11 mouse cellular contexts compared by ENCODE assay signal in genomic region chr4:154401982-154402932, GRCm38 (mm10).
DNase-seq lines count a peak whose midpoint lies in the region; ATAC-seq and TF ChIP-seq lines count a peak whose summit lies in the region.
"Had no signal": no experiment of that assay in that cellular context is flagged by ENCODE, and none has a peak within 500 bp of the region (broad histone marks: within the 10 kb centered on the region; RNA-seq: fewer than 3 reads in every experiment).

No protein-coding gene starts in this region.

- no peak overlapping the region; the same call in 1 of the 2 replicates for H3K27ac ChIP-seq in hindbrain, embryonic 16.5 days (ENCODE audit: low read depth, low read length)
- no peak overlapping the region for H3K27ac ChIP-seq in hindbrain, embryonic 12.5 days
- no peak overlapping the region for H3K27ac ChIP-seq in midbrain, postnatal 0 days (ENCODE audit: low read depth, low read length)
- no peak overlapping the region for H3K27ac ChIP-seq in midbrain, embryonic 16.5 days (ENCODE audit: low read length)
- H3K27ac ChIP-seq in intestine, embryonic 16.5 days (ENCODE audit: low read length): no peak overlapping the region
- H3K27ac ChIP-seq: liver, embryonic 13.5 days had no signal

- WGBS in hindbrain, embryonic 16.5 days: 44% methylated on average over 10 of the region's 10 CpGs
- WGBS in hindbrain, embryonic 12.5 days: 52% methylated on average over 10 of the region's 10 CpGs
- WGBS in midbrain, postnatal 0 days: 61% methylated on average over 10 of the region's 10 CpGs
- 51% methylated on average over 10 of the region's 10 CpGs for WGBS in midbrain, embryonic 16.5 days
- WGBS in intestine, embryonic 16.5 days: 47% methylated on average over 10 of the region's 10 CpGs

- H3K4me1 ChIP-seq in hindbrain, embryonic 16.5 days (ENCODE audit: control insufficient read depth, insufficient read depth, low read depth, low read length): peaks cover 16% of the 10 kb centered on the region; the same call in 1 of the 2 replicates
- H3K4me1 ChIP-seq in hindbrain, embryonic 12.5 days: peaks cover 36% of the 10 kb centered on the region
- H3K4me1 ChIP-seq in midbrain, postnatal 0 days (ENCODE audit: insufficient read depth, low read length): no peaks in the 10 kb centered on the region; the same call in 1 of the 2 replicates
- H3K4me1 ChIP-seq in midbrain, embryonic 16.5 days (ENCODE audit: control insufficient read depth, insufficient read depth, low read length): 0 out of 2 replicates have a peak, but pooled peaks cover 5% of the 10 kb centered on the region
- peaks cover 28% of the 10 kb centered on the region for H3K4me1 ChIP-seq in intestine, embryonic 16.5 days (ENCODE audit: control insufficient read depth, insufficient read depth, low read length)

- peak; percentile 45 for DNase-seq in adrenal gland, postnatal 14 days
- DNase-seq in adrenal gland, postnatal 4 days (ENCODE audit: low spot score in 2 of 2): no peak
- peak; percentile 44 for DNase-seq in midbrain, postnatal 0 days (ENCODE audit: low spot score)
- DNase-seq in right cerebral cortex, postnatal 25 days: peak; percentile 15
- DNase-seq: embryo, embryonic 11 days; liver, embryonic 13.5 days had no signal

- no peak overlapping the region for H3K9ac ChIP-seq in hindbrain, embryonic 16.5 days (ENCODE audit: low read depth, low read length)
- no peak overlapping the region for H3K9ac ChIP-seq in hindbrain, embryonic 12.5 days
- no peak overlapping the region for H3K9ac ChIP-seq in midbrain, postnatal 0 days (replicated peaks; ENCODE audit: low read length, poor library complexity, severe bottlenecking)
- H3K9ac ChIP-seq in midbrain, embryonic 16.5 days (ENCODE audit: low read depth, low read length): no peak overlapping the region
- no peak overlapping the region for H3K9ac ChIP-seq in intestine, embryonic 16.5 days (ENCODE audit: low read depth, low read length)
- H3K9ac ChIP-seq: intestine, embryonic 15.5 days; liver, embryonic 13.5 days had no signal

- H3K4me2 ChIP-seq in hindbrain, embryonic 16.5 days (ENCODE audit: low read length): no peak overlapping the region
- H3K4me2 ChIP-seq in hindbrain, embryonic 12.5 days (replicated peaks): no peak overlapping the region
- no peak overlapping the region for H3K4me2 ChIP-seq in midbrain, postnatal 0 days (ENCODE audit: low read depth, low read length, poor library complexity, severe bottlenecking)
- no peak overlapping the region for H3K4me2 ChIP-seq in midbrain, embryonic 16.5 days (ENCODE audit: low read length)
- no peak overlapping the region for H3K4me2 ChIP-seq in intestine, embryonic 16.5 days (ENCODE audit: low read depth, low read length)
- H3K4me2 ChIP-seq: intestine, embryonic 15.5 days; liver, embryonic 13.5 days had no signal

- H3K36me3 ChIP-seq in hindbrain, embryonic 16.5 days (ENCODE audit: control insufficient read depth, insufficient read depth, low read length): no peaks in the 10 kb centered on the region
- no peaks in the 10 kb centered on the region for H3K36me3 ChIP-seq in hindbrain, embryonic 12.5 days
- H3K36me3 ChIP-seq in midbrain, postnatal 0 days (ENCODE audit: insufficient read depth, low read length): no peaks in the 10 kb centered on the region
- no peaks in the 10 kb centered on the region for H3K36me3 ChIP-seq in midbrain, embryonic 16.5 days (ENCODE audit: control insufficient read depth, insufficient read depth, low read length)
- no peaks in the 10 kb centered on the region for H3K36me3 ChIP-seq in intestine, embryonic 16.5 days (ENCODE audit: control insufficient read depth, insufficient read depth, low read length)
- H3K36me3 ChIP-seq: intestine, embryonic 15.5 days; liver, embryonic 13.5 days had no signal

- no peaks in the 10 kb centered on the region for H3K9me3 ChIP-seq in hindbrain, embryonic 16.5 days (ENCODE audit: control insufficient read depth, low read length)
- no peaks in the 10 kb centered on the region for H3K9me3 ChIP-seq in hindbrain, embryonic 12.5 days (replicated peaks)
- no peaks in the 10 kb centered on the region for H3K9me3 ChIP-seq in midbrain, postnatal 0 days (ENCODE audit: low read length)
- H3K9me3 ChIP-seq in midbrain, embryonic 16.5 days (replicated peaks; ENCODE audit: control insufficient read depth, low read length, poor library complexity, severe bottlenecking): no peaks in the 10 kb centered on the region
- H3K9me3 ChIP-seq in intestine, embryonic 16.5 days (ENCODE audit: control insufficient read depth, low read length): no peaks in the 10 kb centered on the region
- H3K9me3 ChIP-seq: intestine, embryonic 15.5 days; liver, embryonic 13.5 days had no signal

- no peaks in the 10 kb centered on the region; the same call in 1 of the 2 replicates for H3K27me3 ChIP-seq in hindbrain, embryonic 16.5 days (replicated peaks; ENCODE audit: control insufficient read depth, insufficient read depth, low read length)
- H3K27me3 ChIP-seq in hindbrain, embryonic 12.5 days: peaks cover 11% of the 10 kb centered on the region
- H3K27me3 ChIP-seq in midbrain, postnatal 0 days (ENCODE audit: insufficient read depth, low read length): no peaks in the 10 kb centered on the region
- H3K27me3 ChIP-seq in midbrain, embryonic 16.5 days (ENCODE audit: control insufficient read depth, insufficient read depth, low read depth, low read length): no peaks in the 10 kb centered on the region
- no peaks in the 10 kb centered on the region for H3K27me3 ChIP-seq in intestine, embryonic 16.5 days (replicated peaks; ENCODE audit: control insufficient read depth, insufficient read depth, low read length)
- H3K27me3 ChIP-seq: intestine, embryonic 15.5 days; liver, embryonic 13.5 days had no signal

- TF ChIP-seq CTCF in midbrain, postnatal 0 days (IDR thresholded peaks at IDR 0.05): no peak

- ATAC-seq in hindbrain, embryonic 16.5 days: 0 out of 2 replicates have a peak, but pooled peaks have one; percentile 41
- ATAC-seq in hindbrain, embryonic 12.5 days (ENCODE audit: low FRiP score): no peak
- no peak for ATAC-seq in midbrain, postnatal 0 days (ENCODE audit: low FRiP score)
- ATAC-seq in midbrain, embryonic 16.5 days: no peak
- ATAC-seq in intestine, embryonic 16.5 days: no peak

- H3K4me3 ChIP-seq in hindbrain, embryonic 16.5 days (ENCODE audit: low read length): no peak overlapping the region
- no peak overlapping the region for H3K4me3 ChIP-seq in hindbrain, embryonic 12.5 days
- H3K4me3 ChIP-seq in midbrain, postnatal 0 days (ENCODE audit: low read depth, low read length): no peak overlapping the region
- no peak overlapping the region for H3K4me3 ChIP-seq in midbrain, embryonic 16.5 days (ENCODE audit: low read depth, low read length)
- H3K4me3 ChIP-seq in intestine, embryonic 16.5 days (ENCODE audit: low read length): no peak overlapping the region
- H3K4me3 ChIP-seq: intestine, embryonic 15.5 days; liver, embryonic 13.5 days had no signal

Comparison
In these comparisons a context has a peak if more than half of its experiments do, and no peak if none do; other contexts are left out.
1. DNase-seq: peak in adrenal gland, postnatal 14 days (single experiment), midbrain, postnatal 0 days (single experiment) and right cerebral cortex, postnatal 25 days (single experiment); none in adrenal gland, postnatal 4 days (0 of 2).